Mouse (Mus musculus) forebrain, embryonic 15.5 days (tissue): ENCODE measurements at regions not wholly inside any gene's neighbourhood (a gene's known extent, or its start where the extent isn't known, plus 50 kb on each side); places are given as distances from the start of the nearest gene placed in this dataset.

Experiments
- ATAC-seq: fragments of 200-750 bp; cut with Nextera tagmentation; replicated peaks from 2 replicates; pipeline ENCODE4 v1.8.0; 2017; ENCODE audit warnings: mild to moderate bottlenecking, moderate TSS enrichment, moderate library complexity
- H3K27ac ChIP-seq: fragments of 300-500 bp; sonication (generic); replicated peaks from 2 replicates; pipeline ENCODE4 v1.5.1; 2015; ENCODE audit warnings: mild to moderate bottlenecking, inconsistent platforms
- H3K27me3 ChIP-seq: fragments of 300-500 bp; sonication (generic); 2 replicates; pipeline ENCODE4 v1.6.1; 2015; ENCODE audit warnings: inconsistent platforms
- H3K36me3 ChIP-seq: fragments of 300-500 bp; sonication (generic); 2 replicates; pipeline ENCODE4 v1.6.1; 2015; ENCODE audit warnings: mild to moderate bottlenecking, inconsistent platforms
- H3K4me1 ChIP-seq: fragments of 300-500 bp; sonication (generic); 2 replicates; pipeline ENCODE4 v1.6.1; 2015; ENCODE audit warnings: inconsistent platforms
- H3K4me2 ChIP-seq: fragments of 300-500 bp; sonication (generic); replicated peaks from 2 replicates; pipeline ENCODE4 v1.6.1; 2015; ENCODE audit warnings: mild to moderate bottlenecking, inconsistent platforms
- H3K4me3 ChIP-seq: fragments of 300-500 bp; sonication (generic); 2 replicates; pipeline ENCODE4 v1.5.1; 2015; ENCODE audit warnings: mild to moderate bottlenecking, inconsistent platforms
- H3K9ac ChIP-seq: fragments of 300-500 bp; sonication (generic); replicated peaks from 2 replicates; pipeline ENCODE4 v1.6.1; 2015; ENCODE audit warnings: mild to moderate bottlenecking, inconsistent platforms
- H3K9me3 ChIP-seq: fragments of 300-500 bp; sonication (generic); 2 replicates; pipeline ENCODE4 v1.6.1; 2016; ENCODE audit warnings: inconsistent platforms
- WGBS: fragments of 180-500 bp; shearing (Covaris S2); methylation state at CpG from one replicate; pipeline ENCODE4 v1.1.7; 2015; ENCODE audit warnings: mixed read lengths; 5-methylcytosine and 5-hydroxymethylcytosine counted together

DNA sequence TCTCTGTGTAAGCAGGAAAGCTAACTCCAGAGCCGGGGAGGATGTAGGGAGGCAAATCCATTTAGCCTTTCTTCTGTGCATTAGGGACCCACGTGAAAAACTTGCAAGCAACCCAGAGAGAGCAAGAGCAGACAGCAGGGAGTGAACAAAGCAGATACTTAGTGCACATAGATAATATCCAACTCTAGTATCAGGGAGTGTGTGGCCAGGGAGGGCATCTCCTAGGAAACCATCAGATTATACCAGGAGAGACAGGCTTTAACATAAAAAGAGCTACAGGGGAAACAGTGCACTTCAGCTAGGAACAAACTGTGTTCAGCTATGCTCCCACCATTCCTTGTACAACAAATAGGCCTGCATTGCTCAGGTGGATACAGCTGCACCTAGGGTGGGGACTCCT lies 230.7 kb upstream of the Apob start:
- 44% methylated on average over 2 of the region's 2 CpGs for WGBS
- Histone ChIP-seq H3K27me3 (no peaks in the 10 kb centered on the region), H3K36me3 (no peaks in the 10 kb centered on the region), H3K27ac (no peak overlapping the region), H3K4me1 (peaks cover 4% of the 10 kb centered on the region; the same call in 1 of the 2 replicates), H3K4me3 (no peak overlapping the region), H3K9me3 (no peaks in the 10 kb centered on the region), H3K9ac (no peak overlapping the region), H3K4me2 (no peak overlapping the region)
- 0 out of 2 replicates have a peak, but pooled peaks have one; percentile 37 for ATAC-seq

DNA sequence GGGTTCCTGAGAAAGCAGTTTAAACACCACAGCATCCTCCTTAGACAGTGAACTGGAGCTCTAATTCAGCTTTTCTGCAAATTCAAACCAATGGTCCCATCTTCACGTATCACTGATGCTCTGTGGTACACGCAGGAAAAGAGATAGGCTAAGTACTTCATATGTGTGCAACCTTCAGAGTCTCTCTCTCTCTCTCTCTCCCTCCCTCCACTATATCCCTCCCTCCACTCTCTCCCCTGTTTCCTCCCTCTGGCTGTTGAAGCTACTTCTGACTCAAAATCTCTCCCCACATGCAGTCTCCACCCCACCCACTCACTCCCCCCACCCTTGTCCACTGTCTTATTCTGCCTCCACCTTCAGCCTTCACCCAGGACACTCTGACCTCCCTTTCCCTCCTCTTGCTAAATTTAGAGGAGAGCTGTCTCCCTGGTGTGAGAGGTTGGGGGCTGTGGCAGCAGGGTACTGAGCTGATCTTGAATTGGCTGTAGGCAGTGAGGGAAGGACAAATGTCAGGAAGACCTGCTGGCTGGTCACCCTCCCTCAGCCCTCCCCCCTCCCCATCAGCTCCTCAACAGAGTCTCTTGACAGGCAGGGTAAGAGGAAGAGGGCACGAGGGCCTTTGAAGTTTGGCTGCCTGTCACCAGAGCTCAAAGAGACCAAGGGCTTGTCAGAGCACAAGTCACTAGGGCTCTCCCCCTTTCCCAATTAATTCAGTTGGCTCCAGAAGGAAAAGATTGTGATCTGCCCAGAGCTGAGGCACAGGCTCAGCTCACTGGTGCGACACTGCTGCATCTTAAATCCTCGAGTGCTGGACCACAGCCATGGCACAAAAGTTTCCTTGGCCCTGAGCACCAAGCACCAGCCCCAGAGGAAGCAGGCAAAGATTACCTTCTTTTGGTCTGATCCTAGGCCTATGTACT lies 227.9 kb upstream of the Apob start:
- H3K4me1 ChIP-seq = peaks cover 4% of the 10 kb centered on the region; the same call in 1 of the 2 replicates
- no peak overlapping the region for H3K4me2 ChIP-seq
- H3K27ac ChIP-seq = 0 out of 2 replicates have a peak overlapping the region, but pooled peaks have one; percentile 27
- 30% methylated on average over 5 of the region's 5 CpGs for WGBS
- H3K36me3 ChIP-seq = no peaks in the 10 kb centered on the region
- ATAC-seq = peak; percentile 56
- H3K9me3 ChIP-seq = no peaks in the 10 kb centered on the region
- no peaks in the 10 kb centered on the region for H3K27me3 ChIP-seq
- H3K9ac ChIP-seq = no peak overlapping the region
- no peak overlapping the region for H3K4me3 ChIP-seq

DNA sequence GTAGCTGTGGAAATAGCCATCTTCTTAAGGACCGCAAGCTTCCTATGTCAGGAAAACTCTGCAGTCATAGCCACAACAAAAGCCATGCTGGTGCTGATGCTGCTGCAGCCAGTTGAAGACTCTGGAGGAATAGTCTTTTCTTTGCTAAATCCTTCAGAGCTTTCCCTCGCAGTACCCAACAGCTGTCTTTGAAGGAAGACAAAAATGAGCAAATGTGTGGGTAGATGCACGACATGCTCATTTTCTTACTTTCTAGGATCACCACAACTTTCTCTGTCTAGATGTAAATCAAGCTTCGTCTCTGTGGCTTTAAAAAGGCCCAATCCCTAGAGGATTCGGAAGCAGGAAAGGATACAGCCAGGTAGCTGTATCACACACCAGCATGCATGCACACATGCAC lies 222.6 kb upstream of the Apob start:
- H3K9me3 ChIP-seq = no peaks in the 10 kb centered on the region
- no peaks in the 10 kb centered on the region for H3K36me3 ChIP-seq
- peaks cover under 1% of the 10 kb centered on the region; the same call in 1 of the 2 replicates for H3K4me1 ChIP-seq
- no peaks in the 10 kb centered on the region for H3K27me3 ChIP-seq
- no peak for ATAC-seq
- no peak overlapping the region for H3K4me2 ChIP-seq
- WGBS = 85% methylated on average over 5 of the region's 5 CpGs
- H3K9ac ChIP-seq = no peak overlapping the region
- no peak overlapping the region for H3K27ac ChIP-seq
- no peak overlapping the region for H3K4me3 ChIP-seq

DNA sequence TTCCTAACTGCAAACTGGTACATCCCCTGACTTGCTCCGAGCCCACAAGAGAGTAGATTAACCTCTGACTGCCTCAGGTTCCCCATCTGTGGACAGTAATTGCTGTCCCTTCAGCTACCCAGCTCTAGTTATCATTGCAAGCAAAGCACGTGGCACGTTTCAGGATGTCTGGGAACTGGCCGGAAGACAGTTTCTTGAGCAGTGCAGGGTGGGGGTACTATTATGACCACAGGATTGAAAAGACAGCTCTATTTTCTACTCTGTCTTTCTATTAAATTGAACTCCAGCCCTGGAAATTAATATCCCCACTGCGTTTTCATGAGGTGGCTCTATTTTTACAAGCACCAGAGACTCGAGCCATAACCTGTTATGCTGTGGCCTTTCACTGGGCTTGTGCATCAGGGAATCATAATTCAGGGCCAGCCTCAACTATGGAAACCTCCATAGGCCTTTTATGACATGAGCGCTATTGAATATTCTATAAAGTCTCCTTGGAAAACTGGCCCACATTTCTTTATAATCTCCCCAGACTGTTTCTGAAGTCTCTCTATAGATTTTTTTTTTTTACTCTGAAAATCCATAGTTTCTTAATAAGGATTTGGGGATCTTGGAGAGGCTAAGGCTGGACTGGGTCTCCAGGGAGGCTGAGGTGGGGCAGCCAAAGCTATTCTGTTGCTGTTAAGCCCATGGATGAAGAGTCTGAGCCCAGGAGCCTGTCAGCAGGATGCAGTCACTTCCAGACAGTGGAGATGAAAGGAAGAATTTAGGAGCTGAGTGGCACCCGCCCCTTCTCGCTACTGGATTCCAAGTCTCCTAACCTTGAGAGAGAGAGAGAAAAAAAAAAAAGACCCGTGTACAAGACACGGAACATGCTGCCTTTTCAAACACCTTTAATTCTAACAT lies 212.4 kb upstream of the Apob start:
- no peaks in the 10 kb centered on the region for H3K9me3 ChIP-seq
- H3K4me3 ChIP-seq = no peak overlapping the region
- no peak for ATAC-seq
- no peaks in the 10 kb centered on the region for H3K4me1 ChIP-seq
- no peak overlapping the region for H3K4me2 ChIP-seq
- 79% methylated on average over 11 of the region's 11 CpGs for WGBS
- no peaks in the 10 kb centered on the region for H3K36me3 ChIP-seq
- no peak overlapping the region for H3K9ac ChIP-seq
- no peaks in the 10 kb centered on the region for H3K27me3 ChIP-seq
- H3K27ac ChIP-seq = no peak overlapping the region

DNA sequence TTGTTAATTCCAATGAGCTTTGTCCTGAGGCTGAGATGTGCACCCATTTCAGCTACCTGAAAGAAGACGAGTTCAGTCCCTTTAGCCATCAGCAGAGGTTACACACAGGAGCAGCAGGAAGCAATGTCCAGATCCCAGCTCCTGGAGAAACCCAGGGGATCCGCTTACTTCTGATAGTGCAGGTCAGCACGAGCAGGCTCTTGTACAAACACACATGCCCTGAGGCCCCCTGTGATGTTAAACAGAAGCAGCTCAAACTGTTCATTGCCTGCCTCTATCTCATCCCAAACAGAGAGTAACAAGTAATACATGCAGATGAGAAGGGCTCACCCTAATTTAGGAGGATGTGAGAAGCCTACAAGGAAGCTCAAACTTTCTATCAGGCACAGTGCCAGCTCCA lies 203.3 kb upstream of the Apob start:
- H3K27ac ChIP-seq = no peak overlapping the region
- H3K9ac ChIP-seq = no peak overlapping the region
- no peaks in the 10 kb centered on the region for H3K4me1 ChIP-seq
- no peak overlapping the region for H3K4me2 ChIP-seq
- no peak overlapping the region for H3K4me3 ChIP-seq
- H3K9me3 ChIP-seq = no peaks in the 10 kb centered on the region
- no peak for ATAC-seq
- H3K27me3 ChIP-seq = no peaks in the 10 kb centered on the region
- WGBS = 81% methylated on average over 3 of the region's 3 CpGs
- H3K36me3 ChIP-seq = no peaks in the 10 kb centered on the region

DNA sequence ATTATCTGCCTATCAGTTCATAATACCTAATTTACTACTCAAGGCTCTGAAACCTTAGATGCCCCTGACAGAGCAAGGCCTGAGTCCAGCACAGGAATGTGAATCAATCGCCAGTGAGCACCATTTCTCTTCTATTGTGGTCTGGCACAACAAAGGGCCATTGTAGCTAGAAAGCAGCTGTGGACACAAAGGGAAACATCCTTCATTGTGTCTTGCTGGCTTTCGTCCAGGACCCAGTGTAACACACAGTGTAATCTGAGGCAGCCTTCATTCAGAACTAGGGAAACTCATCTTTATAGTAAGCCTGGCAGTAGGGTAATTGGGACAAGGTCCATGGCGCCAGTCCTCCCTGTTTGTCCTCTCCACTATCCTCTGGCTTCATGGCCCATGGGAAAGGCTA lies 201.1 kb upstream of the Apob start:
- Histone ChIP-seq H3K36me3 (no peaks in the 10 kb centered on the region), H3K27ac (no peak overlapping the region), H3K27me3 (no peaks in the 10 kb centered on the region), H3K9me3 (no peaks in the 10 kb centered on the region), H3K4me2 (no peak overlapping the region), H3K9ac (no peak overlapping the region), H3K4me1 (no peaks in the 10 kb centered on the region), H3K4me3 (no peak overlapping the region)
- ATAC-seq = peak; percentile 46; the same call in 1 of the 2 replicates
- 53% methylated on average over 3 of the region's 3 CpGs for WGBS

DNA sequence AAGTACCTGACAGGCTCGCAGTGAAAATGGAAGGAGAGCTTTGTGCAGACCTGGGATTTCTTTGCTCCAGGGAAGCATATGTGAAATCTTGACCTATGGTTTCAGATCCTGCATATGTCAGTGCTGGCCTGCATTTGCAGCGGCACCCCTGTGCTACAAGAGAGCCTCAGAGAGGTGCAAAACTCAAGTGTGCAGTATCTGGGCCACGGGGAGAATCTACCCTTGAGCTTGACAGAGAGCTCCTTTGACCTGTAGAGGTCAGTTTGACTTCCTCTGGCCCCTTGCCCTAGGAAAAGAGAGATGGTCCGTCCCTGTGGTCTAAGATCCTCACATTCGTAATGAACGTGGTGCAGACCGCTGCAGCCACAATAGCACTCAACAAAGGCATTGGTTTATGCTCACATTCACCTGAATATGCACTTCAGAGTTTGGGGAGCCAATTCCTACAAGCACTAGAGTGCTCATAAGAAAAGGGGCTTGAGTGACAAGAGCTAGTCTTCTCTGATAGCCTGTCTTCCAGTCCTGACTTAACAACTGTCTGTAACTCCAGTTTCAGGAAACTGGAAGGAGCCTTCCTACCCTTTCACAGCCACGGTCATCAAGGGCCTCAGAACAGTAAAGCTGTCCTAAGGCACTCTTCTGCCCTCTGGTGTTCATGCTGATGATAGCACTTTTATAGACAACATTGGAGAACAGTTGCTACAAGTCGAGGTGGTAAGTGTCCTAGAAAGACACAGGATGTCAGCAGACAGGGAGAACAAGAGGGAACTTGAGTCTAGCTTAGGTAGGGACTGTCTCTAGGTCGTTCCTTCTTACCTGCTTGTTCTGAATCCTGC lies 200.0 kb upstream of the Apob start:
- Histone ChIP-seq H3K4me3 (no peak overlapping the region), H3K27me3 (no peaks in the 10 kb centered on the region), H3K9ac (no peak overlapping the region), H3K27ac (no peak overlapping the region), H3K9me3 (no peaks in the 10 kb centered on the region), H3K36me3 (no peaks in the 10 kb centered on the region), H3K4me1 (no peaks in the 10 kb centered on the region), H3K4me2 (no peak overlapping the region)
- WGBS = 52% methylated on average over 10 of the region's 10 CpGs
- peak; percentile 76 for ATAC-seq

DNA sequence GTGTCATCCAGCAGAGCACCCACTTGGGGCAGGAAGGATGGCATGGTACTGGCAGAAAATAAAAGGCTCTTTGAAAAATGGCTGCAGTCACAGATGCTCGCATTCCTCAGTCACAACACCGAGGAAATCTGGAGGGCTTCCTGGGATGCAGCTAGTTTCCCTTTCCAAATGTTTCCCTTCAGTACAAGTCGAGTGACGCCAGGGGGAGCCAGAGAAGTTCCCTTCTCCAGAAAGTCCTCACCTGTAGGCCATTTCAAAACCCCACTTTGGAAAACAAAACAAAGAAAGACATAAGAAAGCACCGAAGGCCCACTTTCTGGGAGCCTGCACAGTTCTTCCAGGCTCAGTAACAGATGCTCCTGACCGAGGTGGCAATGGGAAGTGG lies 199.4 kb upstream of the Apob start:
- Histone ChIP-seq H3K4me2 (no peak overlapping the region), H3K27ac (no peak overlapping the region), H3K9ac (no peak overlapping the region), H3K9me3 (no peaks in the 10 kb centered on the region), H3K4me1 (no peaks in the 10 kb centered on the region), H3K4me3 (no peak overlapping the region), H3K36me3 (no peaks in the 10 kb centered on the region), H3K27me3 (no peaks in the 10 kb centered on the region)
- WGBS = 53% methylated on average over 6 of the region's 6 CpGs
- 0 out of 2 replicates have a peak, but pooled peaks have one; percentile 27 for ATAC-seq

DNA sequence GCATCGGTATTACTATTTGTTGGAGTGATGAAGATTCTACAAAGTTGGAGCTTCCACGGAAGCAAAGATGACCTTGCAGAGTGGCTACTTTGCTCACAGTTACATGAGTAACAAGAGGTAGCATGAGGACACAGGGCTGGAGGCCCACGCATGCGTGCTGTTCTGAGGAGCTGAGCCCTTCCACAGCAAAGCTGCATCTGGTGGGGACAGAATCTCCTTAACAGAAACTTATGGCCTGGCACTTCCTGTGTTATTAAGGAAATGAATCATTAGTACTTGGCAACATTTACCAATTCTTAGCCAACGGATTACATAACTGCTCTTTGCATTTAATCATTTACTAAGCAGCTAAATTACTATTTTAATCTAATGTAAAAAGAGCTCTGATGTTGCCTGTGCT lies 160.8 kb upstream of the Apob start:
- H3K36me3 ChIP-seq = no peaks in the 10 kb centered on the region

DNA sequence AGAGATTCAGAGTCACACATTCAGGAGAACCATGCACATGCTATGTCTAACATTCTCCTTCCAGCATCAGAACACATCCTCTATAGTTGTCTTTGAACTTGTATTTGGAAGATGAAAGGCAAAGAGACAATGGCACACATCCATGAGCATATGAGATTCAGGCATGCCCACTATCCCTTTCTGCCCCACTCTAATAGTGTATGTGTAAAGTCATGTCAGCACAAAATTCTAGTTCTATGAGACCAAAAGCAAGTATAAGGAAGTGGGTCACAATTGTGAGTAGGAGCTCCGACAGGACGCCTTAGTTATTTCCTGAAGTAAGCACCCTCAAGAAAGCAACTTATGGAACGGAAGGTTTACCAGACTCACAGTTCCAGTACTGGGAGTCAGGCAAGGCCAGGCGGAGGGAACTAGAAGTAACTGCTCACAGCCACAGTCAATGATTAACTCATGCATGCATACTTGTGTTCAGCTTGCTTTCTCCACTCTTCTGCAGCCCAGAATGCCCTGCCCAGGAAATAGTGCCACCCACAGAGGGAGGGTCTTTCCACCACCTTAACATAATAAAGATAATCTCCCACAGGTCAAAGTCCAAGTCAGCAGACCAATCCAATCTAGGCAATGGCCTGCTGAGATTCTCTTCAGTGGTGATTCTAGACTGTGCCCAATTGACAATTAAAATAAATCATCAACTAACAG lies 157.3 kb upstream of the Apob start:
- H3K4me1 ChIP-seq = no peaks in the 10 kb centered on the region
- no peak overlapping the region for H3K4me2 ChIP-seq
- H3K36me3 ChIP-seq = no peaks in the 10 kb centered on the region
- no peak overlapping the region for H3K9ac ChIP-seq
- 94% methylated on average over 4 of the region's 4 CpGs for WGBS
- no peak overlapping the region for H3K27ac ChIP-seq
- no peaks in the 10 kb centered on the region for H3K27me3 ChIP-seq
- ATAC-seq = no peak
- no peaks in the 10 kb centered on the region for H3K9me3 ChIP-seq
- H3K4me3 ChIP-seq = no peak overlapping the region

More for the DNA sequence above, 160.8 kb upstream of the Apob start:
- Histone ChIP-seq H3K27me3 (no peaks in the 10 kb centered on the region), H3K4me2 (no peak overlapping the region), H3K9ac (no peak overlapping the region), H3K4me1 (no peaks in the 10 kb centered on the region), H3K4me3 (no peak overlapping the region), H3K27ac (no peak overlapping the region), H3K9me3 (no peaks in the 10 kb centered on the region)
- ATAC-seq = no peak
- WGBS = 82% methylated on average over 5 of the region's 5 CpGs

DNA sequence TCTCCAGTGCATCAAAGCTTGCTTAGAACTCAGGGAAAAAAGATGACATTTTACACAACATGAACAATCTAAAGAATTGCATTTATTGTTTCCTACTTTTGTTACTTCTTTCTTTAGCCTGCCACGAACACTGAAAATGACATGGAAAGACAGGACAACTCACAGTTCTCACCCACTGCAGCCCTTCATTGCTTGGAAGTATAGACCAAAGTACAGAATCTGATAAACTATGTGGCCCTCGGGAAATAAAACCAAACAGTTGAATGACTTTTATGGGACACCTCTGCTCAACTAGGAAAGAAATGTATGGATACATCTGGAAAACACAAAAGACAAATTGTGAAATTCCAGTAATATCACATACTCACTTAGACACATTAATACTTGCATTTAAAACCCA lies 156.7 kb upstream of the Apob start:
- Histone ChIP-seq H3K27me3 (no peaks in the 10 kb centered on the region), H3K4me1 (no peaks in the 10 kb centered on the region), H3K9me3 (no peaks in the 10 kb centered on the region), H3K36me3 (no peaks in the 10 kb centered on the region), H3K27ac (no peak overlapping the region), H3K4me2 (no peak overlapping the region), H3K4me3 (no peak overlapping the region), H3K9ac (no peak overlapping the region)
- ATAC-seq = no peak
- WGBS = 77% methylated on average over 2 of the region's 2 CpGs
